Mouse (Mus musculus): Measurements from ENCODE around the gene BC053393. TPM values are rescaled to one million over a fixed set of nuclear protein-coding genes. Genes with fewer than 3 reads are reported as not detected.

The BC053393 gene
- total RNA-seq, 4 experiments from 2014 or later = not detected

Other genes starting within 250 kb of the BC053393 start
- gene Itk, start 182.0 kb upstream of the BC053393 start, total RNA-seq (2022) = not detected
- gene Fam71b, start 175.0 kb upstream of the BC053393 start, total RNA-seq (2022) = not detected
- gene Med7, start 134.6 kb upstream of the BC053393 start, total RNA-seq (2022) = 10 to 100 TPM; 13.1 to 18.5 (median 16.9) TPM
- under 1 TPM in 2 of 4 experiments, not detected in 2; 0.12 to 0.13 TPM for gene Havcr2, start 116.6 kb upstream of the BC053393 start, total RNA-seq (2022)
- gene Gm12169, start 47.3 kb upstream of the BC053393 start, total RNA-seq (2022) = not detected
- not detected for gene Dppa1, start 57.7 kb downstream of the BC053393 start, total RNA-seq (2022)
- not detected for gene Timd2, start 135.5 kb downstream of the BC053393 start, total RNA-seq (2022)
- under 1 TPM in 1 of 4 experiments, not detected in 3; 0.56 TPM for gene Havcr1, start 163.5 kb downstream of the BC053393 start, total RNA-seq (2022)
- under 1 TPM in 3 of 4 experiments, not detected in 1; 0.27 to 0.67 (median 0.59) TPM for gene Timd4, start 239.3 kb downstream of the BC053393 start, total RNA-seq (2022)